Mouse (Mus musculus) liver, embryonic 14.5 days (tissue): ENCODE measurements at regions not wholly inside any gene's neighbourhood (a gene's known extent, or its start where the extent isn't known, plus 50 kb on each side); places are given as distances from the start of the nearest gene placed in this dataset.

Source experiments
- CTCF ChIP-seq: IDR thresholded peaks from 2 replicates; pipeline ENCODE4 v1.5.1; 2016; ENCODE audit warnings: antibody characterized with exemption, low read depth, control low read depth
- EP300 ChIP-seq: IDR thresholded peaks from 2 replicates; pipeline ENCODE4 v1.6.1; 2016; ENCODE audit warnings: antibody characterized with exemption, low read depth

GRCm38 (mm10) chr7:136792131-136792530, 102.3 kb upstream of the Mgmt start:
- TF ChIP-seq CTCF: no peak
- no peak for TF ChIP-seq EP300
